Mouse (Mus musculus) MEL (cell line): ENCODE data around the gene Gng7. TPM values are rescaled to one million over a fixed set of nuclear protein-coding genes. Genes with fewer than 3 reads are reported as not detected.

ENCODE experiments used
- DNase-seq: peaks from one replicate; pipeline ENCODE4 v3.0.0; 2011; ENCODE audit warnings: low read depth, low spot score
- H3K27ac ChIP-seq: 2 replicates; pipeline ENCODE4 v1.5.1; 2012; ENCODE audit warnings: low read depth, mild to moderate bottlenecking, control low read depth, low read length, moderate library complexity; ENCODE audit not compliant: control insufficient read depth
- H3K27me3 ChIP-seq, 2 experiments: fragments of 150-350 bp in 1 of 2; sonication (generic) in 1 of 2; 2 replicates each; pipeline ENCODE4 v1.6.1; 2012; ENCODE audit warnings: low read length in 2 of 2, mild to moderate bottlenecking in 2 of 2, improper control_type of control experiment in 1 of 2, moderate library complexity in 1 of 2; ENCODE audit not compliant: insufficient read depth in 2 of 2, control insufficient read depth in 1 of 2
- H3K36me3 ChIP-seq, 2 experiments: 2 replicates each; pipeline ENCODE4 v1.6.1; 2012 to 2014; ENCODE audit warnings: low read length in 2 of 2, improper control_type of control experiment in 1 of 2, inconsistent platforms in 1 of 2, mild to moderate bottlenecking in 1 of 2; ENCODE audit not compliant: insufficient read depth in 2 of 2, control insufficient read depth in 1 of 2
- H3K4me1 ChIP-seq, 2 experiments: fragments of 150-350 bp in 1 of 2; sonication (generic) in 1 of 2; 2 replicates each; pipeline ENCODE4 v1.6.1; 2012; ENCODE audit warnings: low read length in 2 of 2, improper control_type of control experiment in 1 of 2, mild to moderate bottlenecking in 1 of 2; ENCODE audit not compliant: insufficient read depth in 2 of 2, control insufficient read depth in 1 of 2
- H3K4me3 ChIP-seq, 2 experiments: fragments of 150-350 bp in 1 of 2; sonication (generic) in 1 of 2; 2 replicates each; pipeline ENCODE4 v1.5.1; 2012; ENCODE audit warnings: low read depth in 2 of 2, low read length in 2 of 2, mild to moderate bottlenecking in 2 of 2, moderate library complexity in 2 of 2, control low read depth in 1 of 2, improper control_type of control experiment in 1 of 2; ENCODE audit not compliant: control insufficient read depth in 1 of 2, insufficient read depth in 1 of 2
- H3K79me2 ChIP-seq: 2 replicates; pipeline ENCODE4 v1.6.1; 2012; ENCODE audit warnings: mild to moderate bottlenecking, low read length, moderate library complexity; ENCODE audit not compliant: control insufficient read depth, poor library complexity, insufficient read depth
- H3K9ac ChIP-seq: 2 replicates; pipeline ENCODE4 v1.6.1; 2012; ENCODE audit warnings: low read depth, mild to moderate bottlenecking, control low read depth, low read length, moderate library complexity; ENCODE audit not compliant: control insufficient read depth, poor library complexity, severe bottlenecking
- H3K9me3 ChIP-seq: fragments of 150-350 bp; sonication (generic); replicated peaks from 2 replicates; pipeline ENCODE4 v1.6.1; 2012; ENCODE audit warnings: mild to moderate bottlenecking, low read length, improper control_type of control experiment, moderate library complexity; ENCODE audit not compliant: insufficient read depth
- BHLHE40 ChIP-seq: IDR thresholded peaks from 2 replicates; pipeline ENCODE4 v1.6.1; 2012; ENCODE audit warnings: low read depth, mild to moderate bottlenecking, inconsistent platforms, low read length, improper control_type of control experiment, borderline replicate concordance
- CHD1 ChIP-seq: IDR thresholded peaks from 2 replicates; pipeline ENCODE4 v1.6.1; 2012; ENCODE audit warnings: low read depth, mild to moderate bottlenecking, inconsistent platforms, low read length, improper control_type of control experiment
- CHD2 ChIP-seq: IDR thresholded peaks from 2 replicates; pipeline ENCODE4 v1.6.1; 2011; ENCODE audit warnings: low read length, improper control_type of control experiment
- CTCF ChIP-seq, 3 experiments: IDR thresholded peaks in 2 of 3; conservative IDR thresholded peaks in 1 of 3; 2 replicates each; pipeline ENCODE4 v1.5.1; 2011 to 2012; ENCODE audit warnings: low read length in 3 of 3, low read depth in 2 of 3, mild to moderate bottlenecking in 2 of 3, improper control_type of control experiment in 1 of 3, inconsistent platforms in 1 of 3, mixed read lengths in 1 of 3, moderate library complexity in 1 of 3; ENCODE audit not compliant: control insufficient read depth in 1 of 3, insufficient read depth in 1 of 3, poor library complexity in 1 of 3, severe bottlenecking in 1 of 3
- E2F4 ChIP-seq: IDR thresholded peaks from 2 replicates; pipeline ENCODE4 v1.6.1; 2011; ENCODE audit warnings: low read depth, low read length, improper control_type of control experiment, borderline replicate concordance
- ETS1 ChIP-seq: IDR thresholded peaks from 2 replicates; pipeline ENCODE4 v1.6.1; 2012; ENCODE audit warnings: low read depth, mild to moderate bottlenecking, inconsistent platforms, low read length, improper control_type of control experiment, moderate library complexity
- GABPA ChIP-seq: IDR thresholded peaks from 2 replicates; pipeline ENCODE4 v1.6.1; 2012; ENCODE audit warnings: low read depth, mild to moderate bottlenecking, inconsistent platforms, low read length, improper control_type of control experiment, moderate library complexity
- JUND ChIP-seq: IDR thresholded peaks from 2 replicates; pipeline ENCODE4 v1.6.1; 2011; ENCODE audit warnings: low read depth, mild to moderate bottlenecking, improper control_type of control experiment, low read length
- MAFK ChIP-seq: IDR thresholded peaks from 2 replicates; pipeline ENCODE4 v1.6.1; 2011; ENCODE audit warnings: low read depth, mild to moderate bottlenecking, low read length, improper control_type of control experiment, borderline replicate concordance
- MAX ChIP-seq: IDR thresholded peaks from 2 replicates; pipeline ENCODE4 v1.6.1; 2011; ENCODE audit warnings: low read length, improper control_type of control experiment
- MEF2A ChIP-seq: IDR thresholded peaks from 2 replicates; pipeline ENCODE4 v1.6.1; 2014; ENCODE audit warnings: low read depth, mild to moderate bottlenecking, inconsistent platforms, low read length, improper control_type of control experiment; ENCODE audit not compliant: poor library complexity, insufficient replicate concordance, severe bottlenecking; ENCODE audit errors: extremely low read depth
- MXI1 ChIP-seq: IDR thresholded peaks from 2 replicates; pipeline ENCODE4 v1.6.1; 2011; ENCODE audit warnings: mild to moderate bottlenecking, low read depth, low read length, improper control_type of control experiment
- MYB ChIP-seq: IDR thresholded peaks from 2 replicates; pipeline ENCODE4 v1.6.1; 2011; ENCODE audit warnings: mild to moderate bottlenecking, low read depth, low read length, improper control_type of control experiment
- MYC ChIP-seq: IDR thresholded peaks from 2 replicates; pipeline ENCODE4 v1.6.1; 2011; ENCODE audit warnings: low read depth, mild to moderate bottlenecking, low read length, improper control_type of control experiment, moderate library complexity
- NELFE ChIP-seq: IDR thresholded peaks from 2 replicates; pipeline ENCODE4 v1.6.1; 2011; ENCODE audit warnings: low read depth, low read length, improper control_type of control experiment
- NRF1 ChIP-seq: IDR thresholded peaks from 2 replicates; pipeline ENCODE4 v1.6.1; 2014; ENCODE audit warnings: low read depth, mild to moderate bottlenecking, inconsistent platforms, low read length, improper control_type of control experiment, moderate library complexity; ENCODE audit not compliant: poor library complexity, insufficient read depth, severe bottlenecking
- POLR2A ChIP-seq, 2 experiments: IDR thresholded peaks; 2 replicates each; pipeline ENCODE4 v1.6.1; 2011 to 2012; ENCODE audit warnings: low read length in 2 of 2, mild to moderate bottlenecking in 2 of 2, control low read depth in 1 of 2, improper control_type of control experiment in 1 of 2, low read depth in 1 of 2, moderate library complexity in 1 of 2; ENCODE audit not compliant: control insufficient read depth in 1 of 2, insufficient read depth in 1 of 2, poor library complexity in 1 of 2
- POLR2AphosphoS5 ChIP-seq: IDR thresholded peaks from 2 replicates; pipeline ENCODE4 v1.6.1; 2012; ENCODE audit warnings: low read depth, borderline replicate concordance, mild to moderate bottlenecking, inconsistent platforms, low read length, moderate library complexity, mixed read lengths
- RAD21 ChIP-seq: IDR thresholded peaks from 2 replicates; pipeline ENCODE4 v1.6.1; 2011; ENCODE audit warnings: mild to moderate bottlenecking, low read depth, low read length, improper control_type of control experiment
- RCOR1 ChIP-seq: IDR thresholded peaks from 2 replicates; pipeline ENCODE4 v1.6.1; 2012; ENCODE audit warnings: low read depth, mild to moderate bottlenecking, inconsistent platforms, low read length, improper control_type of control experiment
- SIN3A ChIP-seq: IDR thresholded peaks from 2 replicates; pipeline ENCODE4 v1.6.1; 2012; ENCODE audit warnings: low read length, improper control_type of control experiment, inconsistent platforms
- TBP ChIP-seq: IDR thresholded peaks from 2 replicates; pipeline ENCODE4 v1.8.0; 2011; ENCODE audit warnings: low read depth, low read length, improper control_type of control experiment
- TCF12 ChIP-seq: IDR thresholded peaks from 2 replicates; pipeline ENCODE4 v1.6.1; 2014; ENCODE audit warnings: low read depth, mild to moderate bottlenecking, inconsistent platforms, low read length, improper control_type of control experiment, moderate library complexity
- UBTF ChIP-seq: IDR thresholded peaks from 2 replicates; pipeline ENCODE4 v1.6.1; 2012; ENCODE audit warnings: low read depth, mild to moderate bottlenecking, inconsistent platforms, low read length, improper control_type of control experiment, moderate library complexity, borderline replicate concordance; ENCODE audit not compliant: insufficient read depth
- USF2 ChIP-seq, 2 experiments: IDR thresholded peaks; 2 replicates each; pipeline ENCODE4 v1.6.1; 2011 to 2012; ENCODE audit warnings: improper control_type of control experiment in 2 of 2, low read length in 2 of 2, borderline replicate concordance in 1 of 2, inconsistent platforms in 1 of 2, low read depth in 1 of 2, mild to moderate bottlenecking in 1 of 2; ENCODE audit not compliant: insufficient read depth in 1 of 2
- ZC3H11A ChIP-seq: IDR thresholded peaks from 2 replicates; pipeline ENCODE4 v1.6.1; 2012; ENCODE audit warnings: low read depth, mild to moderate bottlenecking, inconsistent platforms, low read length, improper control_type of control experiment
- ZMIZ1 ChIP-seq: IDR thresholded peaks from 2 replicates; pipeline ENCODE4 v1.6.1; 2012; ENCODE audit warnings: low read depth, mild to moderate bottlenecking, inconsistent platforms, low read length, improper control_type of control experiment, moderate library complexity
- ZNF384 ChIP-seq: IDR thresholded peaks from 2 replicates; pipeline ENCODE4 v1.6.1; 2012; ENCODE audit warnings: low read depth, mild to moderate bottlenecking, inconsistent platforms, low read length, improper control_type of control experiment
- polyA plus RNA-seq, 2 experiments: library from polyadenylated mRNA; stranded (reverse) in 1 of 2; unstranded in 1 of 2; fragments of >175 nt in 1 of 2; fragments of >200 nt in 1 of 2; gene quantifications; 2 replicates each; pipeline versions ENCODE4 v1.2.1 to v1.2.4; 2012; ENCODE audit warnings: low replicate concordance in 2 of 2, low read depth in 1 of 2; ENCODE audit not compliant: insufficient read length in 2 of 2, insufficient read depth in 1 of 2, missing spikeins in 1 of 2
- total RNA-seq: library from RNA; depleted of rRNA; stranded (reverse); fragments of 300-350 nt; gene quantifications from 2 replicates; pipeline ENCODE4 v1.2.3, GENCODE M21; 2012

Gng7 gene
- total and polyA plus RNA-seq, 3 experiments: 1.3 to 6.2 TPM; not detected in 1

DNA sequence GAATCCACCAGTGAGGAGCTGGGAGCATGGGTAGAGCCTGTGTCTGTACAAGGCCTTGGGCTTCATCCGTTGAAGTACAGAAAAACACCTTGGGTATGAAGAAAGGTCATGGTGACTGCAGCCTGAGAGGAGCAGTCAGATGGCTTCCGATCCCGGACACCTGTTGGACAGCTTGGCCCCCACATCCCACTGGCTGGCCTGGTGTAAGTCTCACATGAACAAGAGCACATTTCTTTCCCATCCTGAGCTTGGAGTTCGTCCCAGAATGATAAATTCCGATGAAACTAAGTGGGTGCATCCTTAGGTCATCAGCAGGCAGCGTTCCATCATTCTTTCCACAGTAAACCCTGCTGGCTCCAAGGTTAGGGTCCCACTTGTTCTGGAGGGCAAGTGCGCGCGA, 71.0 kb downstream of the Gng7 start:
- Histone ChIP-seq H3K9ac (no peak overlapping the region), H3K9me3 (no peaks in the 10 kb centered on the region), H3K4me1 (peaks cover 2 to 18% of the 10 kb centered on the region in 2 experiments; a peak in 3 of 4 replicates), H3K79me2 (no peaks in the 10 kb centered on the region), H3K36me3 (peaks cover 0 to 7% of the 10 kb centered on the region in 2 experiments; a peak in 1 of 4 replicates), H3K27ac (no peak overlapping the region), H3K27me3 (no peaks in the 10 kb centered on the region), H3K4me3 (no peak overlapping the region)
- no peak for TF ChIP-seq NELFE
- no peak for TF ChIP-seq ETS1
- no peak for TF ChIP-seq ZMIZ1
- TF ChIP-seq CTCF (IDR thresholded peaks at IDR 0.05 in 2 of 3, conservative IDR thresholded peaks at IDR 0.05 in 1 of 3; ENCODE audit: control insufficient read depth in 1 of 3, insufficient read depth in 1 of 3, low read depth in 2 of 3, low read length in 3 of 3, poor library complexity in 1 of 3, severe bottlenecking in 1 of 3): no peak
- TF ChIP-seq ZNF384: no peak
- TF ChIP-seq RCOR1: no peak
- TF ChIP-seq TBP: no peak
- TF ChIP-seq CHD1: no peak
- TF ChIP-seq BHLHE40: no peak
- TF ChIP-seq MAX: no peak
- no peak for TF ChIP-seq RAD21
- TF ChIP-seq UBTF: no peak
- no peak for TF ChIP-seq NRF1
- no peak for TF ChIP-seq MXI1
- TF ChIP-seq POLR2AphosphoS5: no peak
- TF ChIP-seq MEF2A: no peak
- TF ChIP-seq JUND: no peak
- no peak for TF ChIP-seq USF2 (IDR thresholded peaks at IDR 0.05; ENCODE audit: borderline replicate concordance in 1 of 2, insufficient read depth in 1 of 2, low read depth in 1 of 2, low read length in 2 of 2)
- TF ChIP-seq MAFK: no peak
- no peak for TF ChIP-seq E2F4
- DNase-seq: no peak

DNA sequence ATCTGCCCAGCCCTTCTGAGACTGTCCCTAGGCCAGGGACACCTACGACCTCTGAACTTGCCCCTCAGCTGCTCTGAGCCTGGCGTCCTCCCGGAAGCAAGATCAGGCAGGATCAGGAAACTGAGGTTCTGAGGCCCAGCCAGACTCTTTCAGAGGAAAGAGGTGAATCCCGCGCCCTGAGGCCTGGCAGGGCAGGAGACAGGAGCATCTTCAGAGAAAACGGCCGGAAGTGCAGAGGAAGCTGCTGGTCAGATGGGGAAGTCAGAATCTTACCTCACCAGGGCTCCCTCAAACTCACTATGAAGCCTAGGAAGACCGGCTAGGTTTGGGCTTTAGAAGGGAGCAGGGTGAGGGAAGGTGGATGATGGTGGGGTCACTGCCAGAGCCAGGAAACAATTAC, 71.8 kb downstream of the Gng7 start:
- H3K4me1 ChIP-seq: peaks cover 2 to 15% of the 10 kb centered on the region in 2 experiments; a peak in 2 of 4 replicates
- no peak for TF ChIP-seq MYB
- no peak for TF ChIP-seq ZC3H11A
- no peak for TF ChIP-seq NELFE
- TF ChIP-seq CHD1: no peak
- TF ChIP-seq GABPA: no peak
- TF ChIP-seq POLR2A (IDR thresholded peaks at IDR 0.05; ENCODE audit: control insufficient read depth in 1 of 2, insufficient read depth in 1 of 2, low read depth in 1 of 2, low read length in 2 of 2, poor library complexity in 1 of 2): no peak
- TF ChIP-seq RAD21: no peak
- no peak for TF ChIP-seq TCF12
- no peak for TF ChIP-seq CHD2
- no peak for TF ChIP-seq POLR2AphosphoS5
- no peak for TF ChIP-seq SIN3A
- TF ChIP-seq MYC: no peak
- no peak for TF ChIP-seq USF2 (IDR thresholded peaks at IDR 0.05; ENCODE audit: borderline replicate concordance in 1 of 2, insufficient read depth in 1 of 2, low read depth in 1 of 2, low read length in 2 of 2)
- TF ChIP-seq, all 39 proteins: peak for 0
- H3K27me3 ChIP-seq: no peaks in the 10 kb centered on the region
- H3K9ac ChIP-seq: no peak overlapping the region
- no peak overlapping the region for H3K4me3 ChIP-seq
- H3K36me3 ChIP-seq: peaks cover 0 to 1% of the 10 kb centered on the region in 2 experiments; a peak in 1 of 4 replicates
- H3K9me3 ChIP-seq: no peaks in the 10 kb centered on the region
- DNase-seq: no peak
- no peaks in the 10 kb centered on the region for H3K79me2 ChIP-seq
- no peak overlapping the region for H3K27ac ChIP-seq
